Mouse (Mus musculus): Measurements from ENCODE around the gene Rinl. TPM values are rescaled to one million over a fixed set of nuclear protein-coding genes. Genes with fewer than 3 reads are reported as not detected.

Rinl gene
- polyA plus RNA-seq, 1 experiment from 2014 or later: 2.4 TPM

DNA sequence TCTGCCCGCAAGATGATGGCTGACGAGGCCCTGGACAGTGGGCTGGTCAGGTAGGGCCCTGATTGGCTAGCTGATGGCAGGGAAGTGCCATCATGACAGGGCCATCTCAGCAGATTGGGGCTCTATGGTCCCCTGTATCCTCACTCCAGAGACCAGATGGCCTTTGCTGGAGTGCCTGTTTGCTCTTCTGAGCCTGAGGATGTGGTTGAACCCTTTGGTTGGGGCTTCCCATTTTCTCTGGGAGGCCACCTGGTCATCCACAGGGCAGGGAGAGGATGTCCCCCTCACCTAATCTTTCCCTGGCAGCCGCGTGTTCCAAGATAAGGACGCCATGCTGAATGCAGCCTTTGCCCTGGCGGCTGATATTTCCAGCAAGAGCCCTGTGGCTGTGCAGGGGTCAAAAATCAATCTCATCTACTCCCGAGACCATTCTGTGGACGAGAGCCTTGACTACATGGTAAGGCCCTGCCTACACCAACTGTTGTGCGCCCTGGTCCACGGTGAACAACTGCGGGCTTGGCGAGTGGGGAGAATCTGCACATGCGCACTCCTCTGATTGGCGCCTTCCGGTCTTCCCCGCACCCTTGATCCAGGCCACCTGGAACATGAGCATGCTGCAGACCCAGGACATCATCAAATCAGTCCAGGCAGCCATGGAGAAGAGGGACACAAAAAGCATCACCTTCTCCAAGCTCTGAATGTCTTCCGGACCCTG is 42.8 kb downstream of the Rinl start:
- no peaks in the 10 kb centered on the region for H3K4me1 ChIP-seq
- no peak overlapping the region for H3K27ac ChIP-seq
- no peaks in the 10 kb centered on the region for H3K9me3 ChIP-seq
- no peak overlapping the region for H3K9ac ChIP-seq
- no peak for ATAC-seq (replicated peaks)
- no peak overlapping the region for H3K4me3 ChIP-seq
- H3K4me2 ChIP-seq: no peak overlapping the region
- H3K27me3 ChIP-seq (replicated peaks): no peaks in the 10 kb centered on the region
- 92% methylated on average over 17 of the region's 17 CpGs for WGBS
- 0 out of 2 replicates have a peak, but pooled peaks cover 16% of the 10 kb centered on the region for H3K36me3 ChIP-seq (replicated peaks)

DNA sequence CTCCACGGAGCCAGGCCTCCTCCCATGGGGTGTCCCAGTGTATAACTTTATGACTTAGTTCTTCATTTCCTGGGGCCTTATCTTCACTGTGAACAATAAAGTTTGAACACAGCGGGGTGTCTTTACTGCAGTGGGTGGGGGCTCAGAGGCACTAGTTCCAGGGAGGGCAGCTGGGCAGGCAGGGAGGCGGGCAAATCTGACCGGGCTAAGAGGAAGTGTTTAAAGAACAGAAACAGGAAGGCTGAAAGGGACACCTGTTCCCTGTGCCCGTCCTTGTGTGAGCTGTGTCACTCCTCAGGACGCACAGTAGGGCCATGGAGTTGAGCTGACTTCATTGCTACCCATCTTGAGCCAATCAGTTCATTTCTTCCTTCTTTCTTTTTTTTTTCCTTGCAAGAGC is 43.4 kb downstream of the Rinl start:
- H3K27me3 ChIP-seq (replicated peaks): no peaks in the 10 kb centered on the region
- 74% methylated on average over 6 of the region's 6 CpGs for WGBS
- no peaks in the 10 kb centered on the region for H3K4me1 ChIP-seq
- no peak overlapping the region for H3K27ac ChIP-seq
- no peak overlapping the region for H3K9ac ChIP-seq
- no peak overlapping the region for H3K4me3 ChIP-seq
- H3K9me3 ChIP-seq: no peaks in the 10 kb centered on the region
- H3K4me2 ChIP-seq: no peak overlapping the region
- no peak for ATAC-seq (replicated peaks)
- 0 out of 2 replicates have a peak, but pooled peaks cover 16% of the 10 kb centered on the region for H3K36me3 ChIP-seq (replicated peaks)

DNA sequence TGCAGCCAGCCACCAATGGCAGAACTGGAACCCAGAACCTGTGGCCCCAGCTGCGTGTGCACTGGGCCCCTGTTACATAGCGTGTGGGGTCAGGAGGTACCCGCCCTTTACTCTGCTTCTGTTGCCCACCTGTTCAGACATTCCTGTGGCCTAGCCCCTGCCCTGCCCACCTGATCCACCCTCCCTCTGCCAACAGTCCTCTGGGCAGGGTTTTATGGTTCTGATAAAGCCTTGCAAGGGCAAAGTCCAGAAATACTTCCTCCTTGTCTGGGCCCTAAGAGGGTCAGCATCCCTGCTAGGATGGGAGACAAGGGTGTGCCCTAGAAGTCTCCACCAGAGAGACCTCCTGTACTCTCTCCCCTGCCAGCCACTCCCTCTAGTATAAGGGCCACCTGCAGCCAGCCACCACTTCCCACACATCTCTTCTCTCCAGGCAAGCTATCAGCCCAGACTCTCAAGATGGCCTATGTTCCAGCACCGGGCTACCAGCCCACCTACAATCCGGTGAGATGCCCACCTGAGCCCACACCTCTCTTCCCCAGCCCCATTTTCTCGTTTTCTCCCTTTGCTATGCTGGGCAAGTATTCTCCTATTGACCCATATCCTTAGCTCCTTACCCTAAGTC is 45.1 kb downstream of the Rinl start, which contains the start of gene Lgals4:
Gene Lgals4 (plus strand): TSS at position 132 of the 625 bp plus-strand sequence.
- H3K9ac ChIP-seq: no peak within 1 kb of the TSS
- WGBS: 80% methylated on average over 6 of the region's 6 CpGs

DNA sequence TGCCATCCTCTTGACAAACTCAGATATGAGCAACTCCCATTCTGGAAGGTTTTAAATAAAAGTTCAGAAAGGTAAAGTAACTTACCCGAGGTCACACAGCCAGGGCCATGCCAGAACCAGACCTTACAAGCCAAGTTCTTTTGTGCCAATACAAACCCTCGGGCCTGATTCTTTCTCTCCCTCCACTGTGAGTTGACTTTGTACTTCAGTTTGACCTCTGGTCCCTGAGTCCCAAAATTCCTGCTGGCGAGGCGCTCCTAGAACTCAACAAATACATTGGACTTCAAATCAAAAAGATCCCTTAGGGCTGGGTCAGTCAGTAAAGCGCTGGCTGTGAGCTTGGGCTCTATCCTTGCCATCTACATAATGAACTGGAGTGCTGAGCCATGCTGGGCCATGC is 48.2 kb downstream of the Rinl start:
- Histone ChIP-seq H3K36me3 (replicated peaks) (no peaks in the 10 kb centered on the region), H3K4me1 (no peaks in the 10 kb centered on the region), H3K9ac (no peak overlapping the region), H3K27ac (no peak overlapping the region), H3K27me3 (replicated peaks) (no peaks in the 10 kb centered on the region), H3K9me3 (no peaks in the 10 kb centered on the region), H3K4me3 (no peak overlapping the region), H3K4me2 (no peak overlapping the region)
- ATAC-seq (replicated peaks): no peak
- WGBS: 82% methylated on average over 5 of the region's 5 CpGs

More for the DNA sequence above, 45.1 kb downstream of the Rinl start, which contains the start of gene Lgals4:
- Histone ChIP-seq H3K27me3 (replicated peaks) (no peaks in the 10 kb centered on the region), H3K4me2 (no peak within 1 kb of the TSS), H3K4me1 (no peaks in the 10 kb centered on the region), H3K27ac (no peak within 1 kb of the TSS), H3K36me3 (replicated peaks) (0 out of 2 replicates have a peak, but pooled peaks cover 16% of the 10 kb centered on the region), H3K9me3 (no peaks in the 10 kb centered on the region), H3K4me3 (no peak within 1 kb of the TSS)
- no peak for ATAC-seq (replicated peaks)

DNA sequence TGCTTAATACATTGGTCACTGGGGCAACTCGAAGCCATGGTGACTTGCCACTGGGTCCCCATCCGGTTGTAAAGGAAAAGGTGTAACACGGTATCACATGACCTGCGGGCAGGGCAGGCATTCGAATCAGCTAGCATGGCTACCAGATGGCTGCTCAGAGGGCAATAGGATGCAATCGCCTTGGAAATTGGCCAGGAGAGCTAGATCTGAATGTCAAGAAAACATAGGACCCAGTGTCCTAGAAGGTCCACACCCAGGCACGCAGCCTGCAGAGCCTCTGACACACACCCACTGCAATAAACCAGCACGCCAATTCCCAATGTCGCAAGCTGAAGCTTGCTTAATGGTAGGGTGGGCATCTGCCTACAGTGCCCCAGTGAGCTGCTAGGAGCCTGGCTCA is 49.6 kb downstream of the Rinl start:
- Histone ChIP-seq H3K4me1 (no peaks in the 10 kb centered on the region), H3K9ac (no peak overlapping the region), H3K27me3 (replicated peaks) (no peaks in the 10 kb centered on the region), H3K4me2 (no peak overlapping the region), H3K36me3 (replicated peaks) (no peaks in the 10 kb centered on the region), H3K27ac (no peak overlapping the region), H3K9me3 (no peaks in the 10 kb centered on the region), H3K4me3 (no peak overlapping the region)
- no peak for ATAC-seq (replicated peaks)
- 91% methylated on average over 9 of the region's 9 CpGs for WGBS

DNA sequence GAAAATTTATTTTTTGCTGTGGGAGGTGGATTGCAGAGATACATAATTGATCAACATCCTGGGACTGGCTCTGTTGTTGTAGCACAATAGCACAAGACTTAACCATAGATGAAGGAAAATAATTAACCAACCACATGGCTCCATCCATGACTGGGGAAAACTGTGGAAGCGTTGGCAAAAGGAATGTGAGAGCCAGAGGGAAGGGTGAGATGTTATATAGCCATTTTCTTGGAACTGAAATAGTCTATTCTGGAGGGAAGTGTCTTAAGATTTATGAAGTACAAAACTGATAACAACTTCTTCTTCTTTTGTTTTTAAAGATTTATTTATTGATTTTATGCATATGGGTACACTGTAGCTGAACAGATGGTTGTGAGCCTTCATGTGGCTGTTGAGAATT is 58.5 kb downstream of the Rinl start:
- no peak for ATAC-seq (replicated peaks)
- H3K4me2 ChIP-seq: no peak overlapping the region

More for the DNA sequence above, 58.5 kb downstream of the Rinl start:
- H3K27me3 ChIP-seq (replicated peaks): no peaks in the 10 kb centered on the region
- H3K4me1 ChIP-seq: no peaks in the 10 kb centered on the region
- no peak overlapping the region for H3K9ac ChIP-seq
- no peaks in the 10 kb centered on the region for H3K36me3 ChIP-seq (replicated peaks)
- H3K4me3 ChIP-seq: no peak overlapping the region
- H3K9me3 ChIP-seq: no peaks in the 10 kb centered on the region
- no peak overlapping the region for H3K27ac ChIP-seq
- 82% methylated on average over 1 of the region's 1 CpGs for WGBS

Other genes starting within 250 kb of the Rinl start
- gene Sycn, start 248.1 kb upstream of the Rinl start, polyA plus RNA-seq (2015; fragmentation: Nextera tagmentation; extraction: Ambion mirVana): not detected in 2 replicates
- 0.14 and 0.18 TPM in 2 replicates for gene Nccrp1, start 241.7 kb upstream of the Rinl start, polyA plus RNA-seq (2015; fragmentation: Nextera tagmentation; extraction: Ambion mirVana)
- gene Samd4b, start 190.8 kb upstream of the Rinl start, polyA plus RNA-seq (2015; fragmentation: Nextera tagmentation; extraction: Ambion mirVana): 22.8 and 24.8 TPM in 2 replicates
- 20.9 and 21.6 TPM in 2 replicates for gene Pak4, start 190.8 kb upstream of the Rinl start, polyA plus RNA-seq (2015; fragmentation: Nextera tagmentation; extraction: Ambion mirVana)
- 0.40 TPM in 1 of 2 replicates, not detected in the other for gene Acp7, start 157.6 kb upstream of the Rinl start, polyA plus RNA-seq (2015; fragmentation: Nextera tagmentation; extraction: Ambion mirVana)
- 10.2 and 12.1 TPM in 2 replicates for gene Fbxo27, start 96.1 kb upstream of the Rinl start, polyA plus RNA-seq (2015; fragmentation: Nextera tagmentation; extraction: Ambion mirVana)
- gene Fbxo17, start 72.2 kb upstream of the Rinl start, polyA plus RNA-seq (2015; fragmentation: Nextera tagmentation; extraction: Ambion mirVana): 3.7 and 4.0 TPM in 2 replicates
- gene Mrps12, start 47.1 kb upstream of the Rinl start, polyA plus RNA-seq (2015; fragmentation: Nextera tagmentation; extraction: Ambion mirVana): 96.7 and 106 TPM in 2 replicates
- gene Sars2, start 47.0 kb upstream of the Rinl start, polyA plus RNA-seq (2015; fragmentation: Nextera tagmentation; extraction: Ambion mirVana): 18.3 and 18.7 TPM in 2 replicates
- gene Ccer2, start 32.8 kb upstream of the Rinl start, polyA plus RNA-seq (2015; fragmentation: Nextera tagmentation; extraction: Ambion mirVana): 0.36 and 0.50 TPM in 2 replicates
- 125 and 129 TPM in 2 replicates for gene Sirt2, start 22.2 kb upstream of the Rinl start, polyA plus RNA-seq (2015; fragmentation: Nextera tagmentation; extraction: Ambion mirVana)
- gene Nfkbib, start 21.5 kb upstream of the Rinl start, polyA plus RNA-seq (2015; fragmentation: Nextera tagmentation; extraction: Ambion mirVana): 65.8 and 66.5 TPM in 2 replicates
- gene Hnrnpl, start 19.6 kb downstream of the Rinl start, polyA plus RNA-seq (2015; fragmentation: Nextera tagmentation; extraction: Ambion mirVana): 175 and 176 TPM in 2 replicates
- gene Ech1, start 36.2 kb downstream of the Rinl start, polyA plus RNA-seq (2015; fragmentation: Nextera tagmentation; extraction: Ambion mirVana): 92.7 and 94.7 TPM in 2 replicates
- 5.6 and 8.2 TPM in 2 replicates for gene Lgals4, start 44.9 kb downstream of the Rinl start, polyA plus RNA-seq (2015; fragmentation: Nextera tagmentation; extraction: Ambion mirVana)
- 7.8 and 9.2 TPM in 2 replicates for gene Lgals7, start 74.9 kb downstream of the Rinl start, polyA plus RNA-seq (2015; fragmentation: Nextera tagmentation; extraction: Ambion mirVana)
- gene Capn12, start 92.5 kb downstream of the Rinl start, polyA plus RNA-seq (2015; fragmentation: Nextera tagmentation; extraction: Ambion mirVana): 0.33 and 0.52 TPM in 2 replicates
- 140 and 143 TPM in 2 replicates for gene Actn4, start 173.4 kb downstream of the Rinl start, polyA plus RNA-seq (2015; fragmentation: Nextera tagmentation; extraction: Ambion mirVana)
- 269 and 284 TPM in 2 replicates for gene Eif3k, start 192.9 kb downstream of the Rinl start, polyA plus RNA-seq (2015; fragmentation: Nextera tagmentation; extraction: Ambion mirVana)
- 8.5 and 11.4 TPM in 2 replicates for gene Map4k1, start 193.1 kb downstream of the Rinl start, polyA plus RNA-seq (2015; fragmentation: Nextera tagmentation; extraction: Ambion mirVana)

Measured in midbrain, embryonic 15.5 days (tissue).